Mouse (Mus musculus): ENCODE measurements around the gene Fgf22. TPM values are rescaled to one million over a fixed set of nuclear protein-coding genes. Genes with fewer than 3 reads are reported as not detected.

Gene Fgf22
- total and polyA plus RNA-seq, 2 experiments = not detected

GRCm38 (mm10) chr10:79793051-79793737 lies 38.3 kb downstream of the Fgf22 start, which contains the start of gene Palm:
Gene Palm (plus strand): TSS chr10:79793572.
- no peak within 1 kb of the TSS; the same call in 1 of the 2 replicates for H3K27ac ChIP-seq (replicated peaks; ENCODE audit: insufficient read depth, low read depth, low read length)
- H3K4me1 ChIP-seq (ENCODE audit: control insufficient read depth, insufficient read depth, low read length) = no peaks in the 10 kb centered on the region
- H3K36me3 ChIP-seq (ENCODE audit: control insufficient read depth, insufficient read depth, low read length) = no peaks in the 10 kb centered on the region
- 0 out of 2 replicates have a peak, but pooled peaks cover 5% of the 10 kb centered on the region for H3K27me3 ChIP-seq (ENCODE audit: control insufficient read depth, insufficient read depth, low read length)
- DNase-seq (ENCODE audit: extremely low read depth, low read depth, low spot score) = no peak
- H3K79me2 ChIP-seq (ENCODE audit: control insufficient read depth, insufficient read depth, low read length) = no peaks in the 10 kb centered on the region
- H3K4me3 ChIP-seq (ENCODE audit: insufficient read depth, low read depth, low read length) = peak within 1 kb of the TSS; percentile 70
- 9% methylated on average over 35 of the region's 51 CpGs for WGBS
- TF ChIP-seq POLR2A (IDR thresholded peaks at IDR 0.05; ENCODE audit: extremely low read depth, insufficient read depth, low read length) = no peak
- peak; percentile 85 for TF ChIP-seq CTCF (IDR thresholded peaks at IDR 0.05; ENCODE audit: low read depth, low read length)
- peak within 1 kb of the TSS; percentile 86 for H3K9ac ChIP-seq (ENCODE audit: low read depth, low read length)

- H3K27me3 ChIP-seq (ENCODE audit: control insufficient read depth, insufficient read depth, low read length) = 0 out of 2 replicates have a peak, but pooled peaks cover 5% of the 10 kb centered on the region
- DNase-seq (ENCODE audit: extremely low read depth, low read depth, low spot score) = no peak
- WGBS = 18% methylated on average over 37 of the region's 38 CpGs
Measured at GRCm38 (mm10) chr10:79793738-79794490, 39.0 kb downstream of the Fgf22 start.

GRCm38 (mm10) chr10:79794491-79794931 lies 39.6 kb downstream of the Fgf22 start:
- H3K9ac ChIP-seq (ENCODE audit: low read depth, low read length) = peak overlapping the region; percentile 35
- DNase-seq (ENCODE audit: extremely low read depth, low read depth, low spot score) = no peak
- H3K27ac ChIP-seq (replicated peaks; ENCODE audit: insufficient read depth, low read depth, low read length) = no peak overlapping the region
- H3K36me3 ChIP-seq (ENCODE audit: control insufficient read depth, insufficient read depth, low read length) = no peaks in the 10 kb centered on the region
- H3K4me1 ChIP-seq (ENCODE audit: control insufficient read depth, insufficient read depth, low read length) = no peaks in the 10 kb centered on the region
- H3K4me3 ChIP-seq (ENCODE audit: insufficient read depth, low read depth, low read length) = peak overlapping the region; percentile 70
- TF ChIP-seq CTCF (IDR thresholded peaks at IDR 0.05; ENCODE audit: low read depth, low read length) = no peak
- TF ChIP-seq POLR2A (IDR thresholded peaks at IDR 0.05; ENCODE audit: extremely low read depth, insufficient read depth, low read length) = no peak
- 0 out of 2 replicates have a peak, but pooled peaks cover 5% of the 10 kb centered on the region for H3K27me3 ChIP-seq (ENCODE audit: control insufficient read depth, insufficient read depth, low read length)
- no peaks in the 10 kb centered on the region for H3K79me2 ChIP-seq (ENCODE audit: control insufficient read depth, insufficient read depth, low read length)
- WGBS = 53% methylated on average over 10 of the region's 10 CpGs

More at GRCm38 (mm10) chr10:79793738-79794490, 39.0 kb downstream of the Fgf22 start:
- Histone ChIP-seq H3K4me3 (ENCODE audit: insufficient read depth, low read depth, low read length) (peak overlapping the region; percentile 70), H3K79me2 (ENCODE audit: control insufficient read depth, insufficient read depth, low read length) (no peaks in the 10 kb centered on the region), H3K36me3 (ENCODE audit: control insufficient read depth, insufficient read depth, low read length) (no peaks in the 10 kb centered on the region), H3K27ac (replicated peaks; ENCODE audit: insufficient read depth, low read depth, low read length) (no peak overlapping the region; the same call in 1 of the 2 replicates), H3K9ac (ENCODE audit: low read depth, low read length) (peak overlapping the region; percentile 86), H3K4me1 (ENCODE audit: control insufficient read depth, insufficient read depth, low read length) (no peaks in the 10 kb centered on the region)
- TF ChIP-seq POLR2A (IDR thresholded peaks at IDR 0.05; ENCODE audit: extremely low read depth, insufficient read depth, low read length) (no peak), CTCF (IDR thresholded peaks at IDR 0.05; ENCODE audit: low read depth, low read length) (no peak)

- no peak for DNase-seq (ENCODE audit: extremely low read depth, low read depth, low spot score)
- Histone ChIP-seq H3K27ac (replicated peaks; ENCODE audit: insufficient read depth, low read depth, low read length) (no peak overlapping the region), H3K4me3 (ENCODE audit: insufficient read depth, low read depth, low read length) (no peak overlapping the region), H3K4me1 (ENCODE audit: control insufficient read depth, insufficient read depth, low read length) (no peaks in the 10 kb centered on the region), H3K27me3 (ENCODE audit: control insufficient read depth, insufficient read depth, low read length) (0 out of 2 replicates have a peak, but pooled peaks cover 5% of the 10 kb centered on the region), H3K79me2 (ENCODE audit: control insufficient read depth, insufficient read depth, low read length) (no peaks in the 10 kb centered on the region), H3K36me3 (ENCODE audit: control insufficient read depth, insufficient read depth, low read length) (no peaks in the 10 kb centered on the region), H3K9ac (ENCODE audit: low read depth, low read length) (no peak overlapping the region)
- 97% methylated on average over 3 of the region's 3 CpGs for WGBS
- TF ChIP-seq CTCF (IDR thresholded peaks at IDR 0.05; ENCODE audit: low read depth, low read length) (no peak), POLR2A (IDR thresholded peaks at IDR 0.05; ENCODE audit: extremely low read depth, insufficient read depth, low read length) (no peak)
Measured at GRCm38 (mm10) chr10:79795905-79796304, 41.0 kb downstream of the Fgf22 start.

- Histone ChIP-seq H3K79me2 (ENCODE audit: control insufficient read depth, insufficient read depth, low read length) (no peaks in the 10 kb centered on the region), H3K9ac (ENCODE audit: low read depth, low read length) (no peak overlapping the region), H3K36me3 (ENCODE audit: control insufficient read depth, insufficient read depth, low read length) (no peaks in the 10 kb centered on the region), H3K27me3 (ENCODE audit: control insufficient read depth, insufficient read depth, low read length) (0 out of 2 replicates have a peak, but pooled peaks cover 5% of the 10 kb centered on the region), H3K4me1 (ENCODE audit: control insufficient read depth, insufficient read depth, low read length) (peaks cover 8% of the 10 kb centered on the region), H3K27ac (replicated peaks; ENCODE audit: insufficient read depth, low read depth, low read length) (no peak overlapping the region), H3K4me3 (ENCODE audit: insufficient read depth, low read depth, low read length) (no peak overlapping the region)
- no peak for DNase-seq (ENCODE audit: extremely low read depth, low read depth, low spot score)
- TF ChIP-seq CTCF (IDR thresholded peaks at IDR 0.05; ENCODE audit: low read depth, low read length) (no peak), POLR2A (IDR thresholded peaks at IDR 0.05; ENCODE audit: extremely low read depth, insufficient read depth, low read length) (no peak)
- 73% methylated on average over 15 of the region's 15 CpGs for WGBS
Measured at GRCm38 (mm10) chr10:79797326-79797725, 42.5 kb downstream of the Fgf22 start.

All from liver, adult 2 months (tissue).